In the genomic region with DNA sequence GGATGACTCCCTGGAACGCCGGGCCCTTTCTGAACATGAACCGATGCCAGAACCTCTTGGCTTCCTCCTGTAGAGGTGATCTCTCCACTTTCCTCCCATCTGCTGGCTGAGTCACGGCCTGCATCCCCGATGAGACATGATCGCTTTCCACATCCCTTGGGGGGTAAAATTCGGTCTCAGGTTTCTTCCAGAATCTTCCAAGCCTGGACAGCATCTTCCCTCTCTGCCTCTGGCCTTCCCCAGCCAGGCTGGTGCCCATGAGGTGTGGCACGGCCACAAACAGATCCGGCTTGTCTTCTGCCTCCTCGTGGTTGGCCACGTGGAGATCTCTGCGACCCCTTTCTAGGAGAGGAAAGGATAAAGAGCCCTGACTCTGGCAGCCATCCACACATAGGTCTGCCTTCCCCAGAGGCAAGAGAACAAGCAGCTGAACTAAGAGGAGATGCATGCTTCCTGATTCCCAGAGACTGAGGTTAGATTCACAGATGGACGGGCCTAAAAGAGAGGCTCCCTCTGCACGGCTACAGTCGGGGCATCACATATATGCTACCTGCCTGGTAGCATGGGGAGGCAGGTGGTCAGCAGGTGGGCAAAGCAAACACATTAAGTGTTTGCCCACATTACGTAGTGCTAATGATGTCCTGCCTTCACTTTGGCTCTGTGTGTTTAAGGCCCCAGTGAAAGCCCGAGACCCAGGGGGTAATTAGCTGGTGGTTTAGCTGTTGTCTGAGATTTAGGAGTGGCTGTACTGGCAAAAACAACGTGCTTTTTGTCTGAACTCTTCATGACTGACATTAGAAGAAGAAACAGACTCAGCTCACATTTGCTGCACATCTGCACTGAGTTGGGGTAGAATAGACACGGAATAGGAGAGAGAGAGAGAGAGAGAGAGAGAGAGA, we compare ENCODE assay signal across 15 mouse cellular contexts. TPM values are rescaled to one million over a fixed set of nuclear protein-coding genes. Genes with fewer than 3 reads are reported as not detected.
DNase-seq lines count a peak whose midpoint lies in the region; ATAC-seq and TF ChIP-seq lines count a peak whose summit lies in the region.
"Had no signal": no experiment of that assay in that cellular context is flagged by ENCODE, and none has a peak within 500 bp of the region (broad histone marks: within the 10 kb centered on the region; RNA-seq: fewer than 3 reads in every experiment).

Gene Cer1 (minus strand): TSS at position 513 of the 899 bp plus-strand sequence.

- no peak within 1 kb of the TSS for H3K4me2 ChIP-seq in forebrain, embryonic 11.5 days (ENCODE audit: low read depth, low read length, severe bottlenecking)
- no peak within 1 kb of the TSS for H3K4me2 ChIP-seq in forebrain, embryonic 12.5 days
- H3K4me2 ChIP-seq in stomach, postnatal 0 days (replicated peaks; ENCODE audit: low read depth) = no peak within 1 kb of the TSS
- no peak within 1 kb of the TSS for H3K4me2 ChIP-seq in hindbrain, embryonic 14.5 days (replicated peaks)
- H3K4me2 ChIP-seq: liver, embryonic 15.5 days had no signal

- 55% methylated on average over 19 of the region's 19 CpGs for WGBS in forebrain, embryonic 11.5 days
- WGBS in forebrain, embryonic 12.5 days = 58% methylated on average over 18 of the region's 19 CpGs
- WGBS in limb, embryonic 10.5 days = 59% methylated on average over 19 of the region's 19 CpGs
- 58% methylated on average over 18 of the region's 19 CpGs for WGBS in stomach, postnatal 0 days
- WGBS in hindbrain, embryonic 14.5 days = 64% methylated on average over 19 of the region's 19 CpGs

- peak; percentile 52 for DNase-seq in forebrain, embryonic 11.5 days (ENCODE audit: low spot score)
- peak; percentile 47 for DNase-seq in NIH3T3 (ENCODE audit: low read depth)
- peak; percentile 54 to 68 for DNase-seq in cerebellum, postnatal 25 days
- DNase-seq in limb, embryonic 10.5 days (ENCODE audit: low spot score) = no peak
- no peak for DNase-seq in stomach, postnatal 0 days (ENCODE audit: low spot score)
- DNase-seq in hindbrain, embryonic 14.5 days (ENCODE audit: low spot score) = no peak
- DNase-seq in urinary bladder, postnatal 10 days (ENCODE audit: low spot score) = no peak
- DNase-seq: B cell, adult 2 months; kidney, postnatal 14 days; thymus, adult 18-20 months had no signal

- H3K27ac ChIP-seq in forebrain, embryonic 11.5 days (ENCODE audit: low read depth, low read length) = no peak within 1 kb of the TSS
- no peak within 1 kb of the TSS for H3K27ac ChIP-seq in forebrain, embryonic 12.5 days
- H3K27ac ChIP-seq in limb, embryonic 10.5 days = peak within 1 kb of the TSS; percentile 37; the same call in 1 of the 2 replicates
- no peak within 1 kb of the TSS for H3K27ac ChIP-seq in stomach, postnatal 0 days (replicated peaks)
- no peak within 1 kb of the TSS for H3K27ac ChIP-seq in hindbrain, embryonic 14.5 days
- H3K27ac ChIP-seq: liver, embryonic 15.5 days had no signal

- no peaks in the 10 kb centered on the region for H3K9me3 ChIP-seq in forebrain, embryonic 11.5 days (ENCODE audit: control insufficient read depth, low read length)
- no peaks in the 10 kb centered on the region for H3K9me3 ChIP-seq in forebrain, embryonic 12.5 days
- no peaks in the 10 kb centered on the region for H3K9me3 ChIP-seq in limb, embryonic 10.5 days (replicated peaks)
- H3K9me3 ChIP-seq in stomach, postnatal 0 days (ENCODE audit: control insufficient read depth, low read length) = no peaks in the 10 kb centered on the region
- H3K9me3 ChIP-seq in hindbrain, embryonic 14.5 days (ENCODE audit: control insufficient read depth, low read length) = no peaks in the 10 kb centered on the region
- H3K9me3 ChIP-seq: liver, embryonic 15.5 days had no signal

- no peak within 1 kb of the TSS for H3K9ac ChIP-seq in forebrain, embryonic 11.5 days (ENCODE audit: low read length)
- H3K9ac ChIP-seq in forebrain, embryonic 12.5 days = no peak within 1 kb of the TSS
- H3K9ac ChIP-seq in stomach, postnatal 0 days (ENCODE audit: low read length) = no peak within 1 kb of the TSS
- H3K9ac ChIP-seq in hindbrain, embryonic 14.5 days = no peak within 1 kb of the TSS
- H3K9ac ChIP-seq: liver, embryonic 15.5 days had no signal

- TF ChIP-seq CTCF in stomach, postnatal 0 days (IDR thresholded peaks at IDR 0.05; ENCODE audit: low read depth) = no peak

- H3K36me3 ChIP-seq in forebrain, embryonic 11.5 days (ENCODE audit: control insufficient read depth, insufficient read depth, low read length) = no peaks in the 10 kb centered on the region
- H3K36me3 ChIP-seq in forebrain, embryonic 12.5 days (replicated peaks) = no peaks in the 10 kb centered on the region
- H3K36me3 ChIP-seq in limb, embryonic 10.5 days = no peaks in the 10 kb centered on the region
- no peaks in the 10 kb centered on the region for H3K36me3 ChIP-seq in stomach, postnatal 0 days (ENCODE audit: control insufficient read depth, insufficient read depth, low read length)
- no peaks in the 10 kb centered on the region for H3K36me3 ChIP-seq in hindbrain, embryonic 14.5 days (replicated peaks; ENCODE audit: control insufficient read depth, insufficient read depth)
- H3K36me3 ChIP-seq: liver, embryonic 15.5 days had no signal

- H3K4me1 ChIP-seq in forebrain, embryonic 11.5 days (replicated peaks; ENCODE audit: control insufficient read depth, insufficient read depth, low read length) = no peaks in the 10 kb centered on the region
- H3K4me1 ChIP-seq in forebrain, embryonic 12.5 days = peaks cover 4% of the 10 kb centered on the region; the same call in 1 of the 2 replicates
- H3K4me1 ChIP-seq in limb, embryonic 10.5 days = peaks cover 8% of the 10 kb centered on the region; the same call in 1 of the 2 replicates
- H3K4me1 ChIP-seq in stomach, postnatal 0 days (replicated peaks; ENCODE audit: control insufficient read depth, insufficient read depth) = no peaks in the 10 kb centered on the region
- no peaks in the 10 kb centered on the region for H3K4me1 ChIP-seq in hindbrain, embryonic 14.5 days (replicated peaks; ENCODE audit: control insufficient read depth, insufficient read depth, low read length)
- H3K4me1 ChIP-seq: liver, embryonic 15.5 days had no signal

- H3K27me3 ChIP-seq in forebrain, embryonic 11.5 days (ENCODE audit: control insufficient read depth, insufficient read depth, low read length) = peaks cover 2% of the 10 kb centered on the region; the same call in 1 of the 2 replicates
- H3K27me3 ChIP-seq in forebrain, embryonic 12.5 days = peaks cover 31% of the 10 kb centered on the region
- no peaks in the 10 kb centered on the region for H3K27me3 ChIP-seq in limb, embryonic 10.5 days (ENCODE audit: low read depth, poor library complexity, severe bottlenecking)
- H3K27me3 ChIP-seq in stomach, postnatal 0 days (ENCODE audit: control insufficient read depth, insufficient read depth, low read length) = no peaks in the 10 kb centered on the region
- H3K27me3 ChIP-seq in hindbrain, embryonic 14.5 days (ENCODE audit: control insufficient read depth, insufficient read depth, low read length) = no peaks in the 10 kb centered on the region
- H3K27me3 ChIP-seq: liver, embryonic 15.5 days had no signal

- H3K4me3 ChIP-seq in forebrain, embryonic 11.5 days (ENCODE audit: low read depth, low read length) = no peak within 1 kb of the TSS
- H3K4me3 ChIP-seq in forebrain, embryonic 12.5 days (replicated peaks) = no peak within 1 kb of the TSS
- H3K4me3 ChIP-seq in limb, embryonic 10.5 days = no peak within 1 kb of the TSS
- H3K4me3 ChIP-seq in stomach, postnatal 0 days (ENCODE audit: low read depth, low read length) = no peak within 1 kb of the TSS
- no peak within 1 kb of the TSS for H3K4me3 ChIP-seq in hindbrain, embryonic 14.5 days (replicated peaks; ENCODE audit: low read length)
- H3K4me3 ChIP-seq: liver, embryonic 15.5 days had no signal

- no peak for ATAC-seq in forebrain, embryonic 11.5 days (replicated peaks; ENCODE audit: low FRiP score)
- ATAC-seq in forebrain, embryonic 12.5 days (ENCODE audit: low FRiP score) = no peak; the same call in 1 of the 2 replicates
- ATAC-seq in stomach, postnatal 0 days (ENCODE audit: low FRiP score, low TSS enrichment) = no peak
- no peak for ATAC-seq in hindbrain, embryonic 14.5 days (ENCODE audit: low FRiP score)
- ATAC-seq: hindbrain, embryonic 16.5 days had no signal

- no peak for TF ChIP-seq EP300 in stomach, postnatal 0 days (optimal IDR thresholded peaks at IDR 0.05)

RNA-seq across cellular contexts. Expression of gene Cer1, which starts in this region (rescaled TPM):
- not detected in 2 replicates for polyA plus RNA-seq in forebrain, embryonic 11.5 days (2014; fragmentation: Nextera tagmentation; extraction: Ambion mirVana)
- polyA plus RNA-seq in forebrain, embryonic 12.5 days (2016; fragmentation: Nextera tagmentation; extraction: Ambion mirVana) = 0.12 TPM in 1 of 2 replicates, not detected in the other
- polyA plus RNA-seq in limb, embryonic 10.5 days (2016; fragmentation: Nextera tagmentation; extraction: Ambion mirVana) = 0.29 TPM in 1 of 2 replicates, not detected in the other
- 0.05 TPM in 1 of 2 replicates, not detected in the other for polyA plus RNA-seq in stomach, postnatal 0 days (2015; fragmentation: Nextera tagmentation; extraction: Ambion mirVana)
- polyA plus RNA-seq in hindbrain, embryonic 14.5 days (2014; fragmentation: Nextera tagmentation; extraction: Ambion mirVana) = not detected in 2 replicates
- polyA plus RNA-seq: heart, embryonic 14.5 days; liver, embryonic 15.5 days; spleen, adult 2 months had no signal

Comparison
In these comparisons a context has a peak if more than half of its experiments do, and no peak if none do; other contexts are left out.
1. Peak in DNase-seq in forebrain, embryonic 11.5 days; RNA of the gene not detected or under 1 TPM.
2. DNase-seq: peak in NIH3T3 (single experiment) and cerebellum, postnatal 25 days (2 of 2); none in limb, embryonic 10.5 days (single experiment), stomach, postnatal 0 days (single experiment), hindbrain, embryonic 14.5 days (single experiment) and urinary bladder, postnatal 10 days (single experiment).